Mouse (Mus musculus) brain, adult 2 months (tissue): ENCODE results near the gene Creb5.

Source experiments
- DNase-seq: peaks from one replicate; pipeline ENCODE4 v3.0.0; 2011; ENCODE audit warnings: low read depth, low spot score

The Creb5 gene

DNA sequence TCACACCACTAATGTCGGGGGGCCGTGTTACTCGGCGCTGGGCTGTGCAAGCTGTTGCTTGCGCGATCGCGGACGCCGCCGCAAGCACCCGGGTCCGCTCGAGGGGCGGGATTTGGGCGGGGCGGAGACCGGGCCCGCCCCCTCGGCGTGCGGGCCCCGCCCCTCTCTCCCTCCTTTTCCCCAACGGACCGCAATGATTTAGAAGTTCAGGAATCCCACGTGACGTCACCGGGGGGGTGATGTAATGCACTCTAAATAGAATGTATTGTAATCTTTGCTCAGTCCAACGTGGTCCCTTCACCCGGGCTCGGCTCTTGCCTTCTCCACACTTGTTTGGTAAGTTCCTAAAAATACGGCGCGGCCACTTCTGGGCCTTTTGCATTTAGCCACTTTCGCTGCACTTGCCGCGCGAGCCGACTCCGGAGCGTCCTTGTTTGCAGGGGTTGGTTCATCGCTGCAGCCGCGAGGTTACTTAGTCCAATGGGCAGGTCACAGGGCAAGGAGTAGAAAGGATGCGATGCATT, at the start of gene Creb5:
TSS of gene Creb5 (plus strand) at position 233 of the 524 bp plus-strand sequence.
- peak; percentile 93 for DNase-seq

- peak; percentile 94 for DNase-seq
These were observed 27.2 kb upstream of the Creb5 start for GRCm38 (mm10) chr6:53259841-53260240.

DNA sequence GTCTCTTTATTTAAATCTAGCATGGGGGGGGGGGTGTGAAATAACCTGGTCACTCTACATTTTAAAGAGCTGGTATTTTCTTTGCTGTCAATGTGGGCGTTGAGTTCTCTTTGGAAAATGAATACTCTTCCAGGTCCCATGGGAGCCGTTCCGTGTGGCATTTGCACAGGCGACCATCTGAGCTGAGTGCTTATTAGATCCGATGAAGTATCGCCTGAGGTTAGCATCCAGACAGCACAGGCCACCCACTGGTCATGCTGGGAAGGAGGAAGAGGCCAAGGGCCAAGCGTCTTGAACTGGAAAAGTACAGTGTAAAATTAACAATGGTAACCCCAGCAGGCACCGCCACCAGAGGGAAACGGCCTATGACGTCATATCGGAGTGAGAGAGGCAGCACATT, 24.7 kb upstream of the Creb5 start:
- DNase-seq: peak; percentile 21

- DNase-seq: peak; percentile 70
These were observed 20.0 kb upstream of the Creb5 start for GRCm38 (mm10) chr6:53267036-53267435.

- no peak for DNase-seq
These were observed 19.2 kb upstream of the Creb5 start for GRCm38 (mm10) chr6:53267732-53268505.

GRCm38 (mm10) chr6:53271216-53271615, 15.9 kb upstream of the Creb5 start:
- DNase-seq: no peak

GRCm38 (mm10) chr6:53271636-53272035, 15.4 kb upstream of the Creb5 start:
- DNase-seq: no peak

GRCm38 (mm10) chr6:53286389-53287037, 557 bp upstream of the Creb5 start:
- peak; percentile 86 for DNase-seq

DNA sequence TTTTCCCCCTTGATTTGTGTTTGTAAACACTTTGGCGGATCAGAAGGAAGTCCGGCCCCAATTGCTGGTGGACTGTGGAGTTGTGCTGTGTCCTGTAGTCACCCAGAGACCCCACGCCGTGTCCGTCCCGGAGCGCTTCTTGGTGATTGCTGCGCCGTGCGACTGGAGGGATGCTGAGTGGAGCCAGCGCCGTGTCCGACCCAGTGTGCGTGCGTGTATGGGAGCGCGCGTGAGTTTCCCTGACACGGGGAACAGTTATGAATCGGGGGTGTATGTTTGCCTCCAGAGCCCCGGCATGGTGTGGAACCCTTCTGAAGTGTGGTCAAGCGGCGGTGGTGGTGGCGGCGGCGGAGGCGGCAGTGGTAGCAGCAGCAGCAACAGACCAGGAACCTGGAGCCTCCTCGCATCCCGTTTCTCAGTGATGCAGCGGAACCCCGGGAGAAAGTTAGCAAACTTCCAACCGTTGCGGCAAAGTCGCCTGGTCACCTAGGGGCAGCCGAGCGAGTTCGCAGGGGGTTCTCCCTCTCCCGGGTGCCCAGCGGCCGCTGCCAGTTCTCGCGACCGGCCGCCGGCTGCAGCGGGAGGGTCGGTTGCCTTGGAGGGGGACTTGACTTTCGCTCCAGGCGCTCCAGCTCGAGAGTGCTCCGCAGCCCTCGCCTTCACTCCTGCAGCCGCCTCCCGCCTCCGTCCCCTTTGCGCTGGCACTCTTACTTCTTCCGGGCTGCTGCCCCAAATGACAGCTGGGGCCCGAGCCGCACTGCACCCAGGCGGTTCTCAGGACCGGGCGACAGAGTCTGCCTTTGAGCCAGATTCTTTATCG, 702 bp downstream of the Creb5 start:
- peak; percentile 26 for DNase-seq

- no peak for DNase-seq
These were observed 1.8 kb downstream of the Creb5 start for GRCm38 (mm10) chr6:53288584-53289558.

- DNase-seq: no peak
These were observed 2.6 kb downstream of the Creb5 start for GRCm38 (mm10) chr6:53289659-53290058.

- DNase-seq: peak; percentile 29
These were observed 3.3 kb downstream of the Creb5 start for GRCm38 (mm10) chr6:53290215-53290990.

- no peak for DNase-seq
These were observed 5.9 kb downstream of the Creb5 start for GRCm38 (mm10) chr6:53292931-53293330.

GRCm38 (mm10) chr6:53297851-53298250, 10.8 kb downstream of the Creb5 start:
- DNase-seq: no peak

- no peak for DNase-seq
These were observed 17.1 kb downstream of the Creb5 start for GRCm38 (mm10) chr6:53304201-53304600.

DNA sequence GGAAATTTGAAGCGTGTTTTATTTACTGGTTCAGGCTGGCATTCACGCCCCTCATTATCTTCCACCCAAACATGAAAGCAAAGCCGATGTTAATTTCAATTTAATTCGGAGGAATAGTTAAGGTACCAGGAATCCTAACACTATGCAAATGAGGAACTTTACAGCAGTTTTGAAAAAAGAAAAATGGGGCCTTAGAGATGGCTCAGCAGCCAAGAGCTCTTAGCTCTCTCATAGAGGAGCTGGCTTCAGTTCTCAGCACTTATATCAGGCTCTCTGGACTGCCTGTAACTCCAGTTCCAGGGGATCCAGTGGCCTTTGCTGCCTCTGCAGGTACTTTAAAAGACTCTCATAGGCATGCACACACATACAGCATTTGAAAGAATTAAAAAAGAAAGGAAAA, 19.1 kb downstream of the Creb5 start:
- no peak for DNase-seq

- no peak for DNase-seq
These were observed 19.6 kb downstream of the Creb5 start for GRCm38 (mm10) chr6:53306710-53307109.

DNA sequence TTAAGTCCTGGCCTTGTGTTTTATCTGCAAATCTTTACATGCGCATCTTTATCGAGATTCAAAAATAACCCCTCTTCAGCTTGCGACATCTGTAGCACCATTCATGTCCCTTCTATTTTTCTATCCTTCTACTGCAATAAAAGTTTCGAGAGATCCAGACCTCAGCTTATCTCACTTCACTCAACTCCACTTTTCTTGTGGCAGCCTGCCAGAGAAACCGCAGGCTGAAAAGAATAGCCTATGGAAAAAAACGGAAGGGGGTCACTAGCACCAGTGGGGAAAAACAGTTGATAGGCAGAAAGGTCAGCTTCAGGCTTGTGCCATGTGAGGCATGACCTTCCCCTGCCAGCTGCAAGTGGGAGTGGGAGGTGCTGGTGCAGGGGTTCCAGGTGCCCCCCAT, 21.6 kb downstream of the Creb5 start:
- DNase-seq: no peak

DNA sequence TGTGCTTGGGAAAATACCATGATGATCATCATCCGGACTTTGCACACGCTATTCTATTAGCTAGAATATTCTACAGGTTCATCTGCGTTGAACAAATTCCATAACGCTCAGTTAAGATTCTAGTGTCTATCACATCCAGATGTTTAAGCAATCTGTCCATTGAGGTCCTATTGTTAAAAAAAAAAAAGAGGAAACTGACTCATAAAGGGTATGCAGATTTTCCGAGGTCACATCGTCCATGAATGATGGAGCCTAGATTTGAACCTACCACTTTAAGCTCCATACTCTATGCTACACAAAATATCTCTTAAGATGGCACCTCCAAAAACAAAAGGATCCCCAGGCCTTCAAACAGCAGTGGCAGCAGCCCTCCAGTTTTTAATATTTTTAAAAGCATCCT, 26.5 kb downstream of the Creb5 start:
- DNase-seq: no peak

- DNase-seq: no peak
These were observed 27.1 kb downstream of the Creb5 start for GRCm38 (mm10) chr6:53314126-53314525.
